Mouse (Mus musculus) CH12.LX (cell line): ENCODE measurements around the gene Dnaaf2. TPM values are rescaled to one million over a fixed set of nuclear protein-coding genes. Genes with fewer than 3 reads are reported as not detected.
"Not testable (repeated sequence)": the region's sequence is repeated elsewhere in the genome, so short reads cannot be mapped to it uniquely, and the experiment has no call there.

ENCODE experiments used
- DNase-seq: peaks from one replicate; pipeline ENCODE4 v3.0.0-alpha.2; 2013; ENCODE audit errors: extremely low read depth
- H3K27ac ChIP-seq: 2 replicates; pipeline ENCODE4 v1.5.1; 2012; ENCODE audit warnings: low read depth, mild to moderate bottlenecking, control low read depth, moderate library complexity; ENCODE audit not compliant: insufficient read depth
- H3K27me3 ChIP-seq: replicated peaks from 2 replicates; pipeline ENCODE3; 2012; ENCODE audit warnings: inconsistent platforms
- H3K36me3 ChIP-seq, 2 experiments: replicated peaks in 1 of 2; 2 replicates each; pipeline versions ENCODE3 to v1.6.1; 2012; ENCODE audit warnings: inconsistent platforms in 1 of 2, low read length in 1 of 2, mild to moderate bottlenecking in 1 of 2, mixed read lengths in 1 of 2, moderate library complexity in 1 of 2; ENCODE audit not compliant: control insufficient read depth in 1 of 2, insufficient read depth in 1 of 2
- H3K4me1 ChIP-seq, 2 experiments: 2 replicates each; pipeline ENCODE4 v1.6.1; 2012; ENCODE audit warnings: inconsistent platforms in 1 of 2, moderate library complexity in 1 of 2; ENCODE audit not compliant: insufficient read depth in 2 of 2, control insufficient read depth in 1 of 2
- H3K4me2 ChIP-seq: 2 replicates; pipeline ENCODE4 v1.6.1; 2012; ENCODE audit warnings: low read depth, mild to moderate bottlenecking, control low read depth; ENCODE audit not compliant: poor library complexity, insufficient read depth, severe bottlenecking
- H3K4me3 ChIP-seq, 3 experiments: fragments of 150-350 bp in 1 of 3; sonication (generic) in 1 of 3; replicated peaks in 1 of 3; 2 replicates each; pipeline versions ENCODE3 to v1.5.1; 2011 to 2012; ENCODE audit warnings: low read depth in 2 of 3, low read length in 2 of 3, mild to moderate bottlenecking in 2 of 3, moderate library complexity in 2 of 3, control low read depth in 1 of 3, improper control_type of control experiment in 1 of 3, inconsistent platforms in 1 of 3, mixed read lengths in 1 of 3; ENCODE audit not compliant: poor library complexity in 1 of 3
- H3K79me2 ChIP-seq: replicated peaks from 2 replicates; pipeline ENCODE4 v1.6.1; 2012; ENCODE audit warnings: mild to moderate bottlenecking, moderate library complexity; ENCODE audit not compliant: control insufficient read depth, poor library complexity, insufficient read depth, severe bottlenecking; ENCODE audit errors: extremely low read depth
- H3K9ac ChIP-seq: 2 replicates; pipeline ENCODE4 v1.6.1; 2012; ENCODE audit warnings: low read depth, mild to moderate bottlenecking, control low read depth, moderate library complexity; ENCODE audit not compliant: insufficient read depth
- H3K9me3 ChIP-seq: replicated peaks from 2 replicates; pipeline ENCODE3; 2012; ENCODE audit warnings: low read length, inconsistent platforms, mixed read lengths
- BHLHE40 ChIP-seq: IDR thresholded peaks from 2 replicates; pipeline ENCODE4 v1.6.1; 2011; ENCODE audit warnings: mild to moderate bottlenecking, low read depth, low read length, improper control_type of control experiment
- CHD1 ChIP-seq: IDR thresholded peaks from 2 replicates; pipeline ENCODE4 v1.6.1; 2012; ENCODE audit warnings: low read depth, low read length, improper control_type of control experiment, inconsistent platforms
- CHD2 ChIP-seq: IDR thresholded peaks from 2 replicates; pipeline ENCODE4 v1.6.1; 2011; ENCODE audit warnings: low read length, improper control_type of control experiment
- ELF1 ChIP-seq: IDR thresholded peaks from 2 replicates; pipeline ENCODE4 v1.6.1; 2014; ENCODE audit warnings: low read depth, mild to moderate bottlenecking, inconsistent platforms, low read length, improper control_type of control experiment
- ETS1 ChIP-seq: conservative IDR thresholded peaks from 2 replicates; pipeline ENCODE4 v1.6.1; 2012; ENCODE audit warnings: low read depth, mild to moderate bottlenecking, inconsistent platforms, low read length, improper control_type of control experiment, moderate library complexity
- GABPA ChIP-seq: IDR thresholded peaks from 2 replicates; pipeline ENCODE4 v1.6.1; 2012; ENCODE audit warnings: low read depth, low read length, improper control_type of control experiment, inconsistent platforms; ENCODE audit not compliant: insufficient replicate concordance
- HCFC1 ChIP-seq: IDR thresholded peaks from 2 replicates; pipeline ENCODE4 v1.6.1; 2012; ENCODE audit warnings: low read depth, mild to moderate bottlenecking, inconsistent platforms, low read length, improper control_type of control experiment
- JUND ChIP-seq: conservative IDR thresholded peaks from 2 replicates; pipeline ENCODE4 v1.6.1; 2011; ENCODE audit warnings: low read depth, low read length, improper control_type of control experiment
- KAT2A ChIP-seq: IDR thresholded peaks from 2 replicates; pipeline ENCODE4 v1.6.1; 2012; ENCODE audit warnings: low read length, improper control_type of control experiment, inconsistent platforms; ENCODE audit not compliant: insufficient replicate concordance
- MAFK ChIP-seq: IDR thresholded peaks from 2 replicates; pipeline ENCODE4 v1.6.1; 2011; ENCODE audit warnings: low read length, improper control_type of control experiment; ENCODE audit not compliant: insufficient replicate concordance
- MAX ChIP-seq: IDR thresholded peaks from 2 replicates; pipeline ENCODE4 v1.6.1; 2011; ENCODE audit warnings: low read length, improper control_type of control experiment
- MAZ ChIP-seq: IDR thresholded peaks from 2 replicates; pipeline ENCODE4 v1.6.1; 2012; ENCODE audit warnings: low read depth, mild to moderate bottlenecking, inconsistent platforms, low read length, improper control_type of control experiment, moderate library complexity
- MEF2A ChIP-seq: IDR thresholded peaks from 2 replicates; pipeline ENCODE4 v1.6.1; 2014; ENCODE audit warnings: low read depth, mild to moderate bottlenecking, inconsistent platforms, low read length, improper control_type of control experiment, borderline replicate concordance
- MYC ChIP-seq: IDR thresholded peaks from 2 replicates; pipeline ENCODE4 v1.6.1; 2011; ENCODE audit warnings: low read depth, mild to moderate bottlenecking, improper control_type of control experiment, low read length
- NELFE ChIP-seq: IDR thresholded peaks from 2 replicates; pipeline ENCODE4 v1.6.1; 2011; ENCODE audit warnings: low read depth, low read length, improper control_type of control experiment
- NRF1 ChIP-seq: IDR thresholded peaks from 2 replicates; pipeline ENCODE4 v1.6.1; 2014; ENCODE audit warnings: low read depth, mild to moderate bottlenecking, inconsistent platforms, low read length, improper control_type of control experiment, moderate library complexity
- POLR2A ChIP-seq: IDR thresholded peaks from 2 replicates; pipeline ENCODE4 v1.6.1; 2011; ENCODE audit warnings: low read depth, mild to moderate bottlenecking, improper control_type of control experiment, low read length
- POLR2AphosphoS2 ChIP-seq: IDR thresholded peaks from 2 replicates; pipeline ENCODE4 v1.6.1; 2011; ENCODE audit warnings: low read depth, low read length, improper control_type of control experiment
- RAD21 ChIP-seq: IDR thresholded peaks from 2 replicates; pipeline ENCODE4 v1.6.1; 2011; ENCODE audit warnings: low read depth, mild to moderate bottlenecking, low read length, improper control_type of control experiment, moderate library complexity
- SIN3A ChIP-seq: IDR thresholded peaks from 2 replicates; pipeline ENCODE4 v1.6.1; 2012; ENCODE audit warnings: low read length, improper control_type of control experiment, inconsistent platforms
- SMC3 ChIP-seq: IDR thresholded peaks from 2 replicates; pipeline ENCODE4 v1.6.1; 2011; ENCODE audit warnings: low read depth, low read length, improper control_type of control experiment
- TBP ChIP-seq: conservative IDR thresholded peaks from 2 replicates; pipeline ENCODE4 v1.6.1; 2011; ENCODE audit warnings: low read depth, low read length, improper control_type of control experiment
- TCF12 ChIP-seq: IDR thresholded peaks from 2 replicates; pipeline ENCODE4 v1.6.1; 2014; ENCODE audit warnings: low read depth, mild to moderate bottlenecking, inconsistent platforms, low read length, improper control_type of control experiment
- UBTF ChIP-seq: IDR thresholded peaks from 2 replicates; pipeline ENCODE4 v1.6.1; 2012; ENCODE audit warnings: low read depth, mild to moderate bottlenecking, inconsistent platforms, low read length, improper control_type of control experiment, moderate library complexity
- USF1 ChIP-seq: IDR thresholded peaks from 2 replicates; pipeline ENCODE4 v1.6.1; 2014; ENCODE audit warnings: low read depth, mild to moderate bottlenecking, inconsistent platforms, low read length, improper control_type of control experiment
- USF2 ChIP-seq: conservative IDR thresholded peaks from 2 replicates; pipeline ENCODE4 v1.6.1; 2011; ENCODE audit warnings: low read depth, low read length, improper control_type of control experiment
- ZMIZ1 ChIP-seq: IDR thresholded peaks from 2 replicates; pipeline ENCODE4 v1.6.1; 2012; ENCODE audit warnings: low read depth, mild to moderate bottlenecking, inconsistent platforms, low read length, improper control_type of control experiment
- ZNF384 ChIP-seq: IDR thresholded peaks from 2 replicates; pipeline ENCODE4 v1.6.1; 2012; ENCODE audit warnings: low read depth, low read length, improper control_type of control experiment, inconsistent platforms
- dilution Hi-C: fragments of 300-500 bp; cut with MboI; formaldehyde crosslinking; loops from 2 replicates; pipeline ENCODE4 v1.14.3; 2020; ENCODE audit warnings: low sequenced_read_pairs; ENCODE audit not compliant: extremely low pct_unique_long_range_greater_than_20kb, extremely low pct_ligation_motif_present
- in situ Hi-C: fragments of 300-500 bp; cut with MboI; formaldehyde crosslinking; loops from 3 replicates; pipeline ENCODE4 v1.14.3; 2019; ENCODE audit warnings: low sequenced_read_pairs, low pct_ligation_motif_present, low pct_unique_long_range_greater_than_20kb, mixed read lengths
- polyA plus RNA-seq: library from polyadenylated mRNA; unstranded; fragments of >175 nt; gene quantifications from 2 replicates; pipeline ENCODE4 v1.2.1, GENCODE M21; 2012; ENCODE audit warnings: low read depth; ENCODE audit not compliant: insufficient read length
- total RNA-seq, 2 experiments: library from RNA; depleted of rRNA; stranded (reverse); fragments of 300-350 nt in 1 of 2; fragments of >200 nt in 1 of 2; gene quantifications; 2 replicates each; pipeline ENCODE4 v1.2.3; 2012 to 2014

Gene Dnaaf2
- total and polyA plus RNA-seq, 3 experiments: 3.7 to 26.6 (median 9.7) TPM

DNA sequence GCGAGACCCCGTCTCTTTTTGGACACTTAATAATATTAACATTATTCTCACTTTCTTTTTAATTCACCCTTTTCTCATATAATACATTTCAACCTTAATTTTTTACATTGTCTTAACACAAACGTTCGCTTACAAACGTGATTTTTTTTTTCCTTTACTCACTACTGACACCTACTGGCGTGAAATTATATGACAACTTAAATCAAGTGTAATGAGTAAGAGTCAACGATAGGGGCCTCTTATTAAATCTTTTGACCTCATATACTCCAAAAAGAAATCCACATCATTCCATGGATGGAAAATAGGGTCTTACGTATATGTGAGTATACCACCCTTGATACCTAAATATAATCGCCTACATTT is 38.7 kb downstream of the Dnaaf2 start (continued):
- TF ChIP-seq ZNF384 (peak; percentile 95), CHD2 (no peak), USF1 (no peak), USF2 (no peak), GABPA (no peak), JUND (no peak), MAZ (no peak), CHD1 (no peak), SMC3 (no peak), RAD21 (no peak), ETS1 (no peak), MAX (no peak)

DNA sequence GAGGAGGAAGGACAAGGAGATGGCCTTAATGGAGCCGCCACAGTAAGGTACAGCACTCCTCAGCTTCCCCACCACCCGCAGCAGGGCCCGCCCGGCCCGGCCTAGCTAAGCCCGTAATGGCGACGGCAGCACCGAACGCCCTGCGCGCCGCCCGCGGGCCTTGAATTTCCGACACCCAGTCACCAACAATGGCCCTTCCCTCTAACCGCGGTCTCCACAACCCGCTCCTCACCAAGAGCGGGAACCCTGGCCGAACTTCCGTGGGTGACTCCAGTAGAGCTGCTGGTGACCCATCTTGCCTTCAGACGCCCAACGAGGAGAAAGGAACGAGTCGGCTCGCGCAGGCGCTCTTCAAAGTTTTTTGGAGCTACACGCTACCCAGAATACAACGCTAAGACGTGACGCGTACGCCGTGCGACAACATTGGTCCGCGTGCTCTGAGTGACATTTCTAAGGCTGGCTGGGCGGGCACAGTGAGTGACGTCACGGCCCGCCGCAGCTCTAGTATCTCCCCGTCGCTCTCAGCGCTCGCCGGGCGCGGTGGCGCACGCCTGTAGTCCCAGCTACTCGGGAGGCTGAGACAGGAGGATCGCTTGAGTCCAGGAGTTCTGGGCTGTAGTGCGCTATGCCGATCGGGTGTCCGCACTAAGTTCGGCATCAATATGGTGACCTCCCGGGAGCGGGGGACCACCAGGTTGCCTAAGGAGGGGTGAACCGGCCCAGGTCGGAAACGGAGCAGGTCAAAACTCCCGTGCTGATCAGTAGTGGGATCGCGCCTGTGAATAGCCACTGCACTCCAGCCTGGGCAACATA is 39.3 kb downstream of the Dnaaf2 start, which contains the start of gene Rps29:
TSS of gene Rps29 (minus strand) at position 422 of the 813 bp plus-strand sequence.
- peak within 1 kb of the TSS; percentile 84 for H3K9ac ChIP-seq
- dilution Hi-C loops, H3K9me3 ChIP-seq, H3K4me1 ChIP-seq, H3K27me3 ChIP-seq, in situ Hi-C loops: not testable (repeated sequence)
- peak within 1 kb of the TSS; percentile 99 for H3K4me2 ChIP-seq
- H3K79me2 ChIP-seq: peaks cover 16% of the 10 kb centered on the region
- peak within 1 kb of the TSS; percentile 88 for H3K27ac ChIP-seq
- peak; percentile 99 for DNase-seq
- peak within 1 kb of the TSS; percentile 87 to 99 (median 95) for H3K4me3 ChIP-seq
- peaks cover 19 to 27% of the 10 kb centered on the region in 2 experiments for H3K36me3 ChIP-seq
- TF ChIP-seq POLR2AphosphoS2 (peak; percentile 83; the same call in 1 of the 2 replicates), MEF2A (0 out of 2 replicates have a peak, but pooled peaks have one; percentile 49), POLR2A (peak; percentile 98), UBTF (peak; percentile 38; the same call in 1 of the 2 replicates), ZMIZ1 (peak; percentile 89), NRF1 (peak; percentile 83), KAT2A (peak; percentile 85), TCF12 (peak; percentile 93), CHD2 (0 out of 2 replicates have a peak, but pooled peaks have one; percentile 28), NELFE (peak; percentile 98), MYC (peak; percentile 92), JUND (0 out of 2 replicates have a peak, but pooled peaks have one; percentile 8), MAX (peak; percentile 81), HCFC1 (peak; percentile 83), ELF1 (peak; percentile 91), SIN3A (peak; percentile 62), BHLHE40 (peak; percentile 25; the same call in 1 of the 2 replicates), MAFK (peak; percentile 86), TBP (peak; percentile 96)
